Mouse (Mus musculus) neural tube, embryonic 15.5 days (tissue): ENCODE measurements around the gene Lpp. TPM values are rescaled to one million over a fixed set of nuclear protein-coding genes. Genes with fewer than 3 reads are reported as not detected.

Experiments
- ATAC-seq: fragments of 200-750 bp; cut with Nextera tagmentation; 2 replicates; pipeline ENCODE4 v1.8.0; 2017; ENCODE audit warnings: mild to moderate bottlenecking, moderate TSS enrichment, moderate library complexity; ENCODE audit not compliant: low FRiP score
- H3K27ac ChIP-seq: fragments of 300-500 bp; sonication (generic); replicated peaks from 2 replicates; pipeline ENCODE4 v1.5.1; 2015; ENCODE audit warnings: mild to moderate bottlenecking, inconsistent platforms
- H3K27me3 ChIP-seq: fragments of 300-500 bp; sonication (generic); replicated peaks from 2 replicates; pipeline ENCODE4 v1.6.1; 2015; ENCODE audit warnings: inconsistent platforms
- H3K36me3 ChIP-seq: fragments of 300-500 bp; sonication (generic); 2 replicates; pipeline ENCODE4 v1.6.1; 2015; ENCODE audit warnings: inconsistent platforms
- H3K4me1 ChIP-seq: fragments of 300-500 bp; sonication (generic); 2 replicates; pipeline ENCODE4 v1.6.1; 2015; ENCODE audit warnings: inconsistent platforms
- H3K4me2 ChIP-seq: fragments of 300-500 bp; sonication (generic); 2 replicates; pipeline ENCODE4 v1.6.1; 2015; ENCODE audit warnings: inconsistent platforms, mild to moderate bottlenecking, moderate library complexity
- H3K4me3 ChIP-seq: fragments of 300-500 bp; sonication (generic); replicated peaks from 2 replicates; pipeline ENCODE4 v1.5.1; 2015; ENCODE audit warnings: mild to moderate bottlenecking, inconsistent platforms
- H3K9ac ChIP-seq: fragments of 300-500 bp; sonication (generic); replicated peaks from 2 replicates; pipeline ENCODE4 v1.6.1; 2015; ENCODE audit warnings: mild to moderate bottlenecking, inconsistent platforms
- H3K9me3 ChIP-seq: fragments of 300-500 bp; sonication (generic); replicated peaks from 2 replicates; pipeline ENCODE4 v1.6.1; 2016; ENCODE audit warnings: inconsistent platforms
- WGBS: fragments of 180-500 bp; shearing (Covaris S2); methylation state at CpG from one replicate; pipeline ENCODE4 v1.1.7; 2015; ENCODE audit warnings: mixed read lengths; 5-methylcytosine and 5-hydroxymethylcytosine counted together
- polyA plus RNA-seq: library from polyadenylated mRNA; unstranded; fragments of >200 nt; fragmentation: Nextera tagmentation; extraction: Ambion mirVana; gene quantifications from 2 replicates; pipeline ENCODE4 v1.2.1, GENCODE M21; 2015

Lpp gene
- polyA plus RNA-seq, 1 experiment from 2014 or later, result 10.6 TPM

DNA sequence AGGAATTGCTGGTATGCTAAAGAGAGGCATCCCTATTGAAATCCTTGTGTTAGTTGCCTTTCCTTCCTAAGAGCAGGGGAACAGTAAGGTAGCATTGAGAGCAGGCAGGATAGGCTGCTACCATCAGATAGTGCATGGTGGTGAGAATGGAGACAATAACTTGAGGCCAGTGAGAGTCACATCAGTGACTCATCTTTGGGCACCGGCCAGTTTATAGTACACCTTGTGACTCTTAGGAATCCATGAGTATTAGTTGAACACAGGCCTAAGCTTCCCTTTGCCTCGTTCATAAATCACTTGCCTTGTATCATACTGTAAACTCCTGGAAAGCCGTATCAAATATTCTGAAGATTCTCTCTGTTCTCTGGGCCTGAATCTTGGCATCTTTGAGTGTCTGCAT, 372.7 kb downstream of the Lpp start:
- no peak overlapping the region for H3K27ac ChIP-seq
- no peak overlapping the region for H3K4me3 ChIP-seq
- 93% methylated on average over 3 of the region's 3 CpGs for WGBS
- H3K27me3 ChIP-seq, result no peaks in the 10 kb centered on the region
- no peaks in the 10 kb centered on the region for H3K9me3 ChIP-seq
- H3K4me1 ChIP-seq, result no peaks in the 10 kb centered on the region
- ATAC-seq, result no peak
- H3K36me3 ChIP-seq, result no peaks in the 10 kb centered on the region
- H3K9ac ChIP-seq, result no peak overlapping the region
- no peak overlapping the region for H3K4me2 ChIP-seq

DNA sequence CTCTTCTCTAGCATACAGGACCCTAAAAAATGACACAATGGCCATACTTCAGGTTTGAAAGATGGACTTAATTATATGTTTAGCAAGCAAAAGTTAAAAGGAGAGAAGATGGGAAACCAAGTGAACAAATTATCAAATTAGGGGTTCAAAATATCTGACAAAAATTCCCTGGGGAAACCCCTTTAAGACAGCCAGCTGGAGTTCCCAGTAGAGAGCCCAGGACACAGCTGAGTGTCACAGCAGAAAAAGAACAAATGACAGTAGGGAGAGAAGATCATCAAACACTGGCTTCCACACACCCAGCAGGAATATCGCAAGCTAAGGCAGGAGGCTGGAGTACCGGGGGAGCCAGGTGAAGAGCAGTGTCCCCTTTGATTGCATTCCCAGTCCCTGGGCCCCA, 373.3 kb downstream of the Lpp start:
- Histone ChIP-seq H3K4me1 (no peaks in the 10 kb centered on the region), H3K36me3 (no peaks in the 10 kb centered on the region), H3K9ac (no peak overlapping the region), H3K9me3 (no peaks in the 10 kb centered on the region), H3K4me2 (no peak overlapping the region), H3K27ac (no peak overlapping the region), H3K27me3 (no peaks in the 10 kb centered on the region), H3K4me3 (no peak overlapping the region)
- no peak for ATAC-seq
- WGBS, result 83% methylated on average over 2 of the region's 2 CpGs

DNA sequence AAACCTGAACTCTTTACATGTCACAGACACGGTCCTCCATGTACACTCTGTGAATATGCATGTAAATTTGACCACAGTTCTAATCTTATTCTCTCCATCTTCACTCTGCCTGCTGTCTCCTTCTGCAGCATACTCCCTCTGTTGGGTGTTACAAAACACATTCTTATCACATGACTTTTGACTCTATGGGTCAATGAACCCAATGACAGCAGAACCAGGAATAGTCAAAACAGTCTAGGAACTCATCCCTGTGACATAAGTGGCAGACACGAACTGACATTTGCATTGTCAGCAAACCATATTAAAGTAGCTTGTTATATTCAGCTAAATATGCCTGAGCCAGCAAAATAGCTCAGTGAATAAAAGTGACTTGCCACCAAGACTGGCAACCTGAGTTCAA, 383.7 kb downstream of the Lpp start:
- no peaks in the 10 kb centered on the region for H3K27me3 ChIP-seq
- no peaks in the 10 kb centered on the region for H3K36me3 ChIP-seq
- H3K9me3 ChIP-seq, result no peaks in the 10 kb centered on the region
- no peaks in the 10 kb centered on the region for H3K4me1 ChIP-seq
- no peak overlapping the region for H3K9ac ChIP-seq
- H3K4me3 ChIP-seq, result no peak overlapping the region
- no peak for ATAC-seq
- H3K4me2 ChIP-seq, result no peak overlapping the region
- 85% methylated on average over 2 of the region's 2 CpGs for WGBS
- H3K27ac ChIP-seq, result no peak overlapping the region

DNA sequence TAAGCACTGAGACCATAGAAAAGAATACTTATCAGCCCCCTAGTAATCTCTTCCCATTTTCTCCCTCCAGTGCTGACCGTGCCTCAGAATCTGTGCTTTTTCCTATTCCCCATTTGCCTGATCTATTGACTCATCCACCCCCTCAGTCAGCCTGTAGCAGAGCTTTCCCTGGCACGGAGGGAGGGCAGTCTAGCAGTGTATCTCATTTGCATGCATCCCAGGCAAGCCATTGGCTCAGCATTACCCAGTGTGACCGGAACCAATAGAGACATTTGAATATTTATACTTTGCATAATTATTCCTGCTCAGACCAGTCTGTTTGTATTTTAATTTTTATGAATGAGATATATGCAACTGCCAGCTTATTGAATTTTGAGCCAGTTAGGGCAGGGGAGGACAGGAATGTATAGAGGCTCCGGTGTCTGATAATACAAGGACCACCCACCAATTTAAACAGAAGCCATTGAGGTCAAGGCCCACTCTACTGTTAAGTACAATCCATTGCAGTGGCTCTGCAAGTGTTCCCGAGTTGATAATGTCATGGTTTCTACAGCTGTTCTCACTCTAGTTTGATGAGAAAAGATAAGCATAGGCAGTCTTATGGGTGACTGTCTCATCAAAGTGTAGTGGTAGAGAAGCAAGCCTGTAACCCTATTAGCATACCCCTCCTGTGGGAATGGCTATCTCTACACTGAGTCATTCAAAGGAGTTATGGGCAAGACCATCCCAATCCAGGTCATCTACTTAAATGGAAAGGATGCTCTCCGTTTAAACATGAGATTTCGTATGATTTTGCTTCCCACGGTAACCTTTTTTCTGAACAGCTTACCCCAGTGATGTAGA, 385.3 kb downstream of the Lpp start:
- Histone ChIP-seq H3K27ac (no peak overlapping the region), H3K4me3 (no peak overlapping the region), H3K9ac (no peak overlapping the region), H3K9me3 (no peaks in the 10 kb centered on the region), H3K36me3 (no peaks in the 10 kb centered on the region), H3K27me3 (no peaks in the 10 kb centered on the region), H3K4me1 (no peaks in the 10 kb centered on the region), H3K4me2 (no peak overlapping the region)
- WGBS, result 56% methylated on average over 8 of the region's 8 CpGs
- ATAC-seq, result no peak

DNA sequence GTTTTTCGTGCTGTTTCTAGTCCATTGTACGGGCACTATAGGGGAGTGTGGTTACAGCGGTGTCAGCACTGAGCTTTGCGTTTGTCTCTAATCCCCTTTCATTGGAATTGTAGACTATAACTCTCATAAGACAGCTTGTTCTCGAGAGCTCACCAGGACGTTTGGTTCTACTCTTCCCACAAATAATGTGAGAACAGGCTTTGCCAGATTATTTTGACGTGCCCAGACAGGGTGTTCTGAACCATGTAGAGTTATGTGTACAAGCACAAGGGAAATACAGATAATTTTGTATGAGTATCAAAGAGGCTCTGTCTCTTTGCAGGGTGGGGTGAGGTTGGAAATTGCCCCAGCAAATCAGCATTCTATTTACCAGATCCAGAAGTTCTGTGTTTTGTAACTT, 387.2 kb downstream of the Lpp start:
- Histone ChIP-seq H3K4me3 (no peak overlapping the region), H3K9ac (no peak overlapping the region), H3K27ac (no peak overlapping the region), H3K4me2 (no peak overlapping the region), H3K36me3 (no peaks in the 10 kb centered on the region), H3K4me1 (no peaks in the 10 kb centered on the region), H3K9me3 (no peaks in the 10 kb centered on the region), H3K27me3 (no peaks in the 10 kb centered on the region)
- ATAC-seq, result no peak
- WGBS, result 49% methylated on average over 7 of the region's 7 CpGs

DNA sequence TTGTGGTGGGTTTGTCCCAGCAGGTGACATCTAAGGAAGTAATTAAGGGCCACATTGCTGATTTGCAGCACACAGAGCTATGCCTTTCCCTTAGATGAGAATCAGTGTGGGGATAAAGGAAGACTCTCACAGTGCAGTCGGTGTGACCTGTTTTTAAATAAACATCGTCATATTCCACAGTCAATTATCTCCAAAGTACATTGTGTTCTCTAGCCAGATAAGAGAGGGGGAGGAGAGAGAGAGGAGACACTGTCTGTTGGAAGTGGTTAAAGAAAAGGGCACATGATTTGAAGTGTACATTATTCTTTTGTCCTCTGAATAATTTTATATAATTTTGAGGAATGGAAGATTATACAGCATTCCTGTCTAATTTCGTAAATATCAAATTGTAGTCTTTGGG, 388.6 kb downstream of the Lpp start:
- H3K9me3 ChIP-seq, result no peaks in the 10 kb centered on the region
- no peak for ATAC-seq
- H3K4me2 ChIP-seq, result no peak overlapping the region
- H3K9ac ChIP-seq, result no peak overlapping the region
- no peaks in the 10 kb centered on the region for H3K36me3 ChIP-seq
- WGBS, result 78% methylated on average over 3 of the region's 3 CpGs
- no peak overlapping the region for H3K27ac ChIP-seq
- no peaks in the 10 kb centered on the region for H3K4me1 ChIP-seq
- no peaks in the 10 kb centered on the region for H3K27me3 ChIP-seq
- no peak overlapping the region for H3K4me3 ChIP-seq

DNA sequence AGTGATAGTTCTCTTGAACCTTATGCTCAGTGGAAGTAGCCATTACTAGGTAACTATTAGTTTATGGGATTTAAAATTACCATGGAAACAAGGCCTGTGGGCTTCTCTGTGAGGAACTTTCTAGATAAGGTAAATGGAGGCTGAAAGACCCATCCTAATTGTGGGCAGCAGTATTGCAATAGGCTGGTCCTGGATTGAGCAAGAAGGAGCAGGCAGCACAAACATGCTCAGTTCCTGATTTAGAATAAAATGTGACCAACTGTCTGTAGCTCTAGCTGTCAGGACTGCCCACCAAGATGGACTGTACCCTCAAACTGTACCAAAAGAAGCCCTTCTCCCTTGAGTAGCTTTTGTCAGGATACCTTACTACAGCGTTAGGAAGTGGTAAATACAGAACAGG, 392.3 kb downstream of the Lpp start:
- Histone ChIP-seq H3K9ac (no peak overlapping the region), H3K9me3 (no peaks in the 10 kb centered on the region), H3K4me1 (no peaks in the 10 kb centered on the region), H3K27ac (no peak overlapping the region), H3K36me3 (no peaks in the 10 kb centered on the region), H3K4me3 (no peak overlapping the region), H3K4me2 (no peak overlapping the region), H3K27me3 (no peaks in the 10 kb centered on the region)
- ATAC-seq, result no peak
- 84% methylated on average over 1 of the region's 1 CpGs for WGBS

DNA sequence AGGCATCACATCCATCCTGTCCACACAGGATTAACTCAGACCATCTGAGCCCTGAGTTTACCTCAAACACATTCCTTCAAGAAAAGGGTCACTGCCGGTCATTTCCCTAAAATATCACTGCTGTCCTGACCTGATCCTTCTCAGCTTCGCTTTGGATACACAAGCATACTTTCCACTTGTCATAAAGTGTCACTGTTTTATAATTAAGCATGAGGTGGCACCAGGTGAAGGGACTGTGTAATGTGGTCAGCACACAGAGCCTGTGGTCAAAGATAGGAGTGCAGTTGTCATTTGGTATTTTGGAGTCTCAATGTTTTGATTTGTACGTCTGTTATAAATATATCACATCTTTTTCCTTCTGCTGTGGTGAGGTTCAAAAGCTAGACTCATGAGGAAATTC, 395.7 kb downstream of the Lpp start:
- Histone ChIP-seq H3K4me3 (no peak overlapping the region), H3K36me3 (no peaks in the 10 kb centered on the region), H3K27me3 (no peaks in the 10 kb centered on the region), H3K4me1 (no peaks in the 10 kb centered on the region), H3K9me3 (no peaks in the 10 kb centered on the region), H3K4me2 (no peak overlapping the region), H3K27ac (no peak overlapping the region), H3K9ac (no peak overlapping the region)
- ATAC-seq, result no peak
- 92% methylated on average over 3 of the region's 3 CpGs for whole genome bisulfite sequencing

DNA sequence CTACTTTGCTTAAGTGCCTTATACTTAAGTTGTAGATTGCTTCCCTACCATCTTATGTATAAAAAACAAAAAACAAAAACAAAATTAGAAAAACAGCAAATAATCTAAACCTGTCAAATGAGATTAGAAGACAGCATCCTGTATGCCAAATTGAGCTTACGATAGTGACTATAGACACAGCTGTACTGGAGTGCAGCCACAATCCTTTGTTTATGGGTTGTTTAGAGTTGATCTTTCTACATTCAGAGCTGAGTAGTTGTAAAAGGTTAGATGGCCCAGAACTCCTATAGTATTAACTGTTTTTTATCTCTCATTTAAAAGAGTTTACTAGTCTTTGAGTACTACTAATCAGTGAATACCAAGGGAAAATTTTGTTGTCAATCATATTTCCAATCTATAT, 398.1 kb downstream of the Lpp start:
- WGBS, result 83% methylated on average over 1 of the region's 1 CpGs
- H3K4me3 ChIP-seq, result no peak overlapping the region
- H3K9ac ChIP-seq, result no peak overlapping the region
- no peak for ATAC-seq
- H3K9me3 ChIP-seq, result no peaks in the 10 kb centered on the region
- H3K36me3 ChIP-seq, result no peaks in the 10 kb centered on the region
- H3K27me3 ChIP-seq, result no peaks in the 10 kb centered on the region
- no peak overlapping the region for H3K4me2 ChIP-seq
- H3K4me1 ChIP-seq, result no peaks in the 10 kb centered on the region
- H3K27ac ChIP-seq, result no peak overlapping the region

DNA sequence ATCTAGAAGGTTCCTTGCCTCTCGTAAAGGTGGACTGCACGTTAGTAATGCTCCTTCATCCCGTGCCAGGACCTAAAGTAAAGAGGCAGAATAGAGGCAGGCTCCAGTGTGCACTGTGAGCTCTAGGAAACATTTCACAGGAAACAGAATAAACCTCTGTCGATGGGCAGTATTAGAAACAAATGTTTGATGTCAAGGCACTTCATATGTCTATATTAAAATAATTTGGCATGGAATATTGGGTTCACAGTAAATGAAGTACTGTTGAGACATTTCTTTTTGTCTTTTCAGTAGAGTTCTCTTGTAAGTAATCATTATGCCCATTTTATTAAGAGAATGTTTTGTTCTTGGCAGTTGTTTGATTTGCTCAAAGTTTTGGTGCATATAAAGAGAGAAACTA, 398.7 kb downstream of the Lpp start:
- Histone ChIP-seq H3K9ac (no peak overlapping the region), H3K27me3 (no peaks in the 10 kb centered on the region), H3K4me1 (no peaks in the 10 kb centered on the region), H3K4me2 (no peak overlapping the region), H3K36me3 (no peaks in the 10 kb centered on the region), H3K9me3 (no peaks in the 10 kb centered on the region), H3K27ac (no peak overlapping the region), H3K4me3 (no peak overlapping the region)
- ATAC-seq, result no peak
- 92% methylated on average over 4 of the region's 4 CpGs for WGBS

DNA sequence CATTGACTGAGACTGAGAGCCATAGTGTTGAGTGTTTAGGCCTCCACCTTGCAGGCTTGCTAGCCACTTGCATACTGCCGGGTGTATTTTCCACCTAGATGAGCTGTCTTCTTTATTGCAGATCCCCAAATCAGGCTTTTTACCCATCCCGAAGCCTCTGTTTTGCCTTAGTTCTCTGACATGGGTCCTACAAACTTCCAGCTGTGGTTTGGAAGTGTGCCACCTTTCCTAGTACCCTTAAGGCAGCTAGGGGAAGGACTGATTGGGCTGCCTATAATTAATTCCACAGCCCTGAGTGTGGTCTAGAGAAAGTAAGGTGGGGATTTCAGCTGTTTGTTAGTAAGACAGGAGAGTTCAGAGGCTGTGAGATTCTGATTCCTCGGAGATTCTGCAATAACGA, 399.5 kb downstream of the Lpp start:
- WGBS, result 85% methylated on average over 4 of the region's 4 CpGs
- no peaks in the 10 kb centered on the region for H3K36me3 ChIP-seq
- H3K9ac ChIP-seq, result no peak overlapping the region
- H3K9me3 ChIP-seq, result no peaks in the 10 kb centered on the region
- no peak overlapping the region for H3K4me2 ChIP-seq
- no peak overlapping the region for H3K27ac ChIP-seq
- no peak overlapping the region for H3K4me3 ChIP-seq
- no peaks in the 10 kb centered on the region for H3K4me1 ChIP-seq
- no peak for ATAC-seq
- no peaks in the 10 kb centered on the region for H3K27me3 ChIP-seq

DNA sequence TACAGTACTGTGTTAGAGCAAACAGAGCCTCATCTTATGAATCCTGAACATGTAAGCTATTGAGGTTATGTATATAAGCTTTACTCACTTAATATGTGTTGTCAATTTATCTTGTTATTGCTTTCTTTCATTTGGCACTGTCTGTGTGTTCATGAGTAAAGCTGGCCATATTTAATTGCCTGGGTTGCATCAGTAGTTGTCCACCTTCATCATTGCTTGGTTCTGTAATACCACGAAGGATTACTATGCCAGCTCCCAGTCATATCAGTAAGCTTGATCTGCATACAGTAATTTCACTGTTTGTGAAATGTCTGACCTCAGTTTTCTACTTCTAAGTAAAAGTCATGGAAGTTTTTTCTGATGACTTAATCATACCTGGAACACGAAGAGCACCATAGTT, 401.4 kb downstream of the Lpp start:
- Histone ChIP-seq H3K27ac (no peak overlapping the region), H3K4me1 (no peaks in the 10 kb centered on the region), H3K4me2 (no peak overlapping the region), H3K9me3 (no peaks in the 10 kb centered on the region), H3K9ac (no peak overlapping the region), H3K36me3 (no peaks in the 10 kb centered on the region), H3K4me3 (no peak overlapping the region), H3K27me3 (no peaks in the 10 kb centered on the region)
- WGBS, result 90% methylated on average over 2 of the region's 2 CpGs
- no peak for ATAC-seq
